Mouse (Mus musculus) hindbrain, embryonic 14.5 days (tissue): ENCODE data around the gene Rai1. TPM values are rescaled to one million over a fixed set of nuclear protein-coding genes. Genes with fewer than 3 reads are reported as not detected.
A peak's percentile ranks its signal among the peaks of the same experiment; 100 is the strongest.

ENCODE experiments used
- ATAC-seq: fragments of 200-750 bp; cut with Nextera tagmentation; 2 replicates; pipeline ENCODE4 v1.8.0; 2017; ENCODE audit warnings: moderate number of reproducible peaks, mild to moderate bottlenecking, moderate TSS enrichment, moderate library complexity; ENCODE audit not compliant: low FRiP score
- DNase-seq: peaks from one replicate; pipeline ENCODE4 v3.0.0-alpha.2; 2015; ENCODE audit warnings: low spot score
- H3K27ac ChIP-seq: fragments of 300-500 bp; sonication (generic); 2 replicates; pipeline ENCODE4 v1.5.1; 2014; ENCODE audit warnings: mild to moderate bottlenecking, moderate library complexity
- H3K27me3 ChIP-seq: fragments of 300-500 bp; sonication (generic); 2 replicates; pipeline ENCODE4 v1.6.1; 2014; ENCODE audit warnings: mild to moderate bottlenecking, low read length, mixed read lengths; ENCODE audit not compliant: control insufficient read depth, insufficient read depth
- H3K36me3 ChIP-seq: fragments of 300-500 bp; sonication (generic); replicated peaks from 2 replicates; pipeline ENCODE4 v1.6.1; 2014; ENCODE audit not compliant: control insufficient read depth, insufficient read depth
- H3K4me1 ChIP-seq: fragments of 300-500 bp; sonication (generic); replicated peaks from 2 replicates; pipeline ENCODE4 v1.6.1; 2014; ENCODE audit warnings: antibody characterized with exemption, low read length, mixed read lengths; ENCODE audit not compliant: control insufficient read depth, insufficient read depth
- H3K4me2 ChIP-seq: fragments of 300-500 bp; sonication (generic); replicated peaks from 2 replicates; pipeline ENCODE4 v1.6.1; 2014; ENCODE audit warnings: mild to moderate bottlenecking, moderate library complexity
- H3K4me3 ChIP-seq: fragments of 300-500 bp; sonication (generic); replicated peaks from 2 replicates; pipeline ENCODE4 v1.5.1; 2014; ENCODE audit warnings: mild to moderate bottlenecking, low read length
- H3K9ac ChIP-seq: fragments of 300-500 bp; sonication (generic); 2 replicates; pipeline ENCODE4 v1.6.1; 2014
- H3K9me3 ChIP-seq: fragments of 300-500 bp; sonication (generic); 2 replicates; pipeline ENCODE4 v1.6.1; 2016; ENCODE audit warnings: low read length; ENCODE audit not compliant: control insufficient read depth
- WGBS: fragments of 180-500 bp; shearing (Covaris S2); extraction: QIAGEN DNeasy Blood & Tissue Kit; methylation state at CpG from one replicate; pipeline ENCODE4 v1.1.7; 2014; 5-methylcytosine and 5-hydroxymethylcytosine counted together
- polyA plus RNA-seq: library from polyadenylated mRNA; unstranded; fragments of >200 nt; fragmentation: Nextera tagmentation; extraction: Ambion mirVana; gene quantifications from 2 replicates; pipeline ENCODE4 v1.2.1, GENCODE M21; 2014

Gene Rai1
- polyA plus RNA-seq, 1 experiment from 2014 or later: 39.1 TPM

DNA sequence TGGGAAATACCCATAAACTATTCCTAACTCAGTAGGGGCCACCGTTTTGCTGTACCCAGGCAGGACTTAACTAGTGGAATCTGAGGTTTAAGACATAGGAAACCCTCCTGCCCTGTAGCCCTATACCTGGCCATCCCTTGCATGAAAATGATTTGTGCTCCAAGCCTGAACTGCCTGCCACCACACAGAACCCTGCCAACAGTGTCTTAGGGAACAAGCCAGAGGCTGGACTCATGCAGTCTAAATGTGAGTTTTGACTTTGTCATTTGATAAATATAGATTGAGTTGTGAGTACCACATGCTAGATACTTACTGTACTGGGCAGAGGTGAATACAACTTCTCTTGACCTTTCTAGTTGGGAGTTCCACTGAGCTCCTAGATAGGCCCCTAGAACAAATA lies 31.7 kb downstream of the Rai1 start:
- no peak overlapping the region for H3K9ac ChIP-seq
- WGBS: 91% methylated on average over 1 of the region's 1 CpGs
- no peak for DNase-seq

GRCm38 (mm10) chr11:60137170-60137569 lies 32.4 kb downstream of the Rai1 start:
- H3K4me2 ChIP-seq: no peak overlapping the region
- no peaks in the 10 kb centered on the region for H3K27me3 ChIP-seq
- H3K36me3 ChIP-seq: no peaks in the 10 kb centered on the region
- H3K4me3 ChIP-seq: no peak overlapping the region
- peaks cover 26% of the 10 kb centered on the region for H3K4me1 ChIP-seq
- no peak overlapping the region for H3K9ac ChIP-seq
- H3K27ac ChIP-seq: no peak overlapping the region
- ATAC-seq (no peak), DNase-seq (no peak)
- H3K9me3 ChIP-seq: no peaks in the 10 kb centered on the region

More for the DNA sequence above, 31.7 kb downstream of the Rai1 start:
- no peak for ATAC-seq
- Histone ChIP-seq H3K4me2 (no peak overlapping the region), H3K4me3 (no peak overlapping the region), H3K4me1 (peaks cover 19% of the 10 kb centered on the region), H3K9me3 (no peaks in the 10 kb centered on the region), H3K27me3 (no peaks in the 10 kb centered on the region), H3K36me3 (no peaks in the 10 kb centered on the region), H3K27ac (no peak overlapping the region)

DNA sequence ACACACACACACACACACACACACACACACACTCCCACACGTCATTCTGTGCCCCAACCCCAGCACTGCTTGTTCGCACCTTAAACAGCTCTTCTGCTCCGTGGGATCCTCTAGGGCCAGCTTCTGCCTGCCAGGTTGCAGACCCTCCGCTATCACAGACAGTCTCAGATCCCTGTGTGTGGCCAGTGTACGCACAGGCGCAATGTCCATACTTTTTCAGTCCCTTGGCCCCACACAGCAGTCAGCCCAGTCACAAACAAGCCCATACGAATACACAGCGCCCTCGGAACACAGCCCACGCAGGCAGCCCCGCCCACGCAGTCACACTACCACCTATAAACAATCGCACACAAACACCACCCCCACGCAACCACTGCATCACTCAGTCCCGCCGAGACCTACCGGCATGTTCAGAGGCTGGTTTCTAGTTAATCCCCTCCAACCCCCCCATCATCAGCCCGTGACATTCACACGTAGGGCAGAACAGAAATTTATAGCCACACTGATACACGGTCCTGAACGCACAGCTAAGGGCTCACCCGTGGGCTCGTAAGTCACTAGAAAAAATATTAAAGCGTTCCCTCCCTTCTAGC lies 34.4 kb downstream of the Rai1 start:
- 1% methylated on average over 24 of the region's 24 CpGs for WGBS
- H3K27me3 ChIP-seq: no peaks in the 10 kb centered on the region
- H3K4me2 ChIP-seq: peak overlapping the region; percentile 87
- no peaks in the 10 kb centered on the region for H3K9me3 ChIP-seq
- peak; percentile 65 for ATAC-seq
- H3K27ac ChIP-seq: peak overlapping the region; percentile 93
- H3K36me3 ChIP-seq: 0 out of 2 replicates have a peak, but pooled peaks cover 4% of the 10 kb centered on the region
- peak; percentile 42 for DNase-seq
- peak overlapping the region; percentile 70 for H3K4me3 ChIP-seq
- H3K4me1 ChIP-seq: peaks cover 47% of the 10 kb centered on the region
- peak overlapping the region; percentile 87 for H3K9ac ChIP-seq

GRCm38 (mm10) chr11:60139734-60140371 lies 35.0 kb downstream of the Rai1 start:
- Histone ChIP-seq H3K4me3 (peak overlapping the region; percentile 70), H3K4me2 (peak overlapping the region; percentile 87), H3K36me3 (peaks cover 7% of the 10 kb centered on the region), H3K27me3 (no peaks in the 10 kb centered on the region), H3K9me3 (no peaks in the 10 kb centered on the region), H3K9ac (peak overlapping the region; percentile 87), H3K4me1 (peaks cover 53% of the 10 kb centered on the region), H3K27ac (peak overlapping the region; percentile 93)
- DNase-seq (peak; percentile 76), ATAC-seq (peak; percentile 86)
- WGBS: under 1% methylated on average over 58 of the region's 66 CpGs

- WGBS: under 1% methylated on average over 27 of the region's 32 CpGs
- H3K4me1 ChIP-seq: peaks cover 59% of the 10 kb centered on the region
- no peak for DNase-seq
Observed at GRCm38 (mm10) chr11:60140586-60141284, 35.9 kb downstream of the Rai1 start.

GRCm38 (mm10) chr11:60141285-60141608 lies 36.4 kb downstream of the Rai1 start:
- DNase-seq: no peak

More at GRCm38 (mm10) chr11:60140586-60141284, 35.9 kb downstream of the Rai1 start:
- Histone ChIP-seq H3K27me3 (no peaks in the 10 kb centered on the region), H3K27ac (peak overlapping the region; percentile 93), H3K4me3 (peak overlapping the region; percentile 70), H3K9ac (peak overlapping the region; percentile 87), H3K9me3 (no peaks in the 10 kb centered on the region), H3K36me3 (peaks cover 11% of the 10 kb centered on the region), H3K4me2 (peak overlapping the region; percentile 87)
- no peak for ATAC-seq

GRCm38 (mm10) chr11:60143086-60143485 lies 38.3 kb downstream of the Rai1 start:
- no peaks in the 10 kb centered on the region for H3K27me3 ChIP-seq
- ATAC-seq (no peak), DNase-seq (no peak)
- 85% methylated on average over 4 of the region's 4 CpGs for WGBS
- H3K9me3 ChIP-seq: no peaks in the 10 kb centered on the region
- H3K4me1 ChIP-seq: peaks cover 58% of the 10 kb centered on the region
- no peak overlapping the region for H3K27ac ChIP-seq
- peaks cover 31% of the 10 kb centered on the region for H3K36me3 ChIP-seq
- H3K9ac ChIP-seq: 0 out of 2 replicates have a peak overlapping the region, but pooled peaks have one; percentile 68
- no peak overlapping the region for H3K4me3 ChIP-seq
- peak overlapping the region; percentile 87; the same call in 1 of the 2 replicates for H3K4me2 ChIP-seq

More at GRCm38 (mm10) chr11:60141285-60141608, 36.4 kb downstream of the Rai1 start:
- Histone ChIP-seq H3K4me3 (peak overlapping the region; percentile 70), H3K27ac (peak overlapping the region; percentile 68), H3K27me3 (no peaks in the 10 kb centered on the region), H3K9me3 (no peaks in the 10 kb centered on the region), H3K4me1 (peaks cover 59% of the 10 kb centered on the region), H3K4me2 (peak overlapping the region; percentile 87), H3K36me3 (peaks cover 13% of the 10 kb centered on the region), H3K9ac (peak overlapping the region; percentile 68)
- no peak for ATAC-seq
- 5% methylated on average over 7 of the region's 7 CpGs for WGBS

GRCm38 (mm10) chr11:60146170-60146569 lies 41.4 kb downstream of the Rai1 start:
- Histone ChIP-seq H3K27ac (no peak overlapping the region), H3K4me2 (no peak overlapping the region), H3K9me3 (no peaks in the 10 kb centered on the region), H3K36me3 (peaks cover 35% of the 10 kb centered on the region), H3K9ac (no peak overlapping the region), H3K4me1 (peaks cover 56% of the 10 kb centered on the region), H3K4me3 (no peak overlapping the region), H3K27me3 (no peaks in the 10 kb centered on the region)
- ATAC-seq (no peak), DNase-seq (no peak)
- WGBS: 84% methylated on average over 4 of the region's 4 CpGs

- Histone ChIP-seq H3K36me3 (peaks cover 38% of the 10 kb centered on the region), H3K9ac (no peak overlapping the region), H3K4me3 (no peak overlapping the region), H3K9me3 (no peaks in the 10 kb centered on the region), H3K27me3 (no peaks in the 10 kb centered on the region), H3K4me2 (no peak overlapping the region), H3K27ac (no peak overlapping the region), H3K4me1 (peaks cover 32% of the 10 kb centered on the region)
- no peak for DNase-seq
- ATAC-seq: no peak
- 81% methylated on average over 5 of the region's 5 CpGs for WGBS
Observed at GRCm38 (mm10) chr11:60148591-60148990, 43.8 kb downstream of the Rai1 start.
